Mouse (Mus musculus) MEL (cell line): Measurements from ENCODE around the gene Hecw2. TPM values are rescaled to one million over a fixed set of nuclear protein-coding genes. Genes with fewer than 3 reads are reported as not detected.

Experiments used
- DNase-seq: peaks from one replicate; pipeline ENCODE4 v3.0.0; 2011; ENCODE audit warnings: low read depth, low spot score
- H3K27ac ChIP-seq: 2 replicates; pipeline ENCODE4 v1.5.1; 2012; ENCODE audit warnings: low read depth, mild to moderate bottlenecking, control low read depth, low read length, moderate library complexity; ENCODE audit not compliant: control insufficient read depth
- H3K27me3 ChIP-seq, 2 experiments: fragments of 150-350 bp in 1 of 2; sonication (generic) in 1 of 2; 2 replicates each; pipeline ENCODE4 v1.6.1; 2012; ENCODE audit warnings: low read length in 2 of 2, mild to moderate bottlenecking in 2 of 2, improper control_type of control experiment in 1 of 2, moderate library complexity in 1 of 2; ENCODE audit not compliant: insufficient read depth in 2 of 2, control insufficient read depth in 1 of 2
- H3K36me3 ChIP-seq, 2 experiments: 2 replicates each; pipeline ENCODE4 v1.6.1; 2012 to 2014; ENCODE audit warnings: low read length in 2 of 2, improper control_type of control experiment in 1 of 2, inconsistent platforms in 1 of 2, mild to moderate bottlenecking in 1 of 2; ENCODE audit not compliant: insufficient read depth in 2 of 2, control insufficient read depth in 1 of 2
- H3K4me1 ChIP-seq, 2 experiments: fragments of 150-350 bp in 1 of 2; sonication (generic) in 1 of 2; 2 replicates each; pipeline ENCODE4 v1.6.1; 2012; ENCODE audit warnings: low read length in 2 of 2, improper control_type of control experiment in 1 of 2, mild to moderate bottlenecking in 1 of 2; ENCODE audit not compliant: insufficient read depth in 2 of 2, control insufficient read depth in 1 of 2
- H3K4me3 ChIP-seq, 2 experiments: fragments of 150-350 bp in 1 of 2; sonication (generic) in 1 of 2; 2 replicates each; pipeline ENCODE4 v1.5.1; 2012; ENCODE audit warnings: low read depth in 2 of 2, low read length in 2 of 2, mild to moderate bottlenecking in 2 of 2, moderate library complexity in 2 of 2, control low read depth in 1 of 2, improper control_type of control experiment in 1 of 2; ENCODE audit not compliant: control insufficient read depth in 1 of 2, insufficient read depth in 1 of 2
- H3K79me2 ChIP-seq: 2 replicates; pipeline ENCODE4 v1.6.1; 2012; ENCODE audit warnings: mild to moderate bottlenecking, low read length, moderate library complexity; ENCODE audit not compliant: control insufficient read depth, poor library complexity, insufficient read depth
- H3K9ac ChIP-seq: 2 replicates; pipeline ENCODE4 v1.6.1; 2012; ENCODE audit warnings: low read depth, mild to moderate bottlenecking, control low read depth, low read length, moderate library complexity; ENCODE audit not compliant: control insufficient read depth, poor library complexity, severe bottlenecking
- H3K9me3 ChIP-seq: fragments of 150-350 bp; sonication (generic); replicated peaks from 2 replicates; pipeline ENCODE4 v1.6.1; 2012; ENCODE audit warnings: mild to moderate bottlenecking, low read length, improper control_type of control experiment, moderate library complexity; ENCODE audit not compliant: insufficient read depth
- CHD2 ChIP-seq: IDR thresholded peaks from 2 replicates; pipeline ENCODE4 v1.6.1; 2011; ENCODE audit warnings: low read length, improper control_type of control experiment
- CTCF ChIP-seq, 3 experiments: IDR thresholded peaks in 2 of 3; conservative IDR thresholded peaks in 1 of 3; 2 replicates each; pipeline ENCODE4 v1.5.1; 2011 to 2012; ENCODE audit warnings: low read length in 3 of 3, low read depth in 2 of 3, mild to moderate bottlenecking in 2 of 3, improper control_type of control experiment in 1 of 3, inconsistent platforms in 1 of 3, mixed read lengths in 1 of 3, moderate library complexity in 1 of 3; ENCODE audit not compliant: control insufficient read depth in 1 of 3, insufficient read depth in 1 of 3, poor library complexity in 1 of 3, severe bottlenecking in 1 of 3
- E2F4 ChIP-seq: IDR thresholded peaks from 2 replicates; pipeline ENCODE4 v1.6.1; 2011; ENCODE audit warnings: low read depth, low read length, improper control_type of control experiment, borderline replicate concordance
- ETS1 ChIP-seq: IDR thresholded peaks from 2 replicates; pipeline ENCODE4 v1.6.1; 2012; ENCODE audit warnings: low read depth, mild to moderate bottlenecking, inconsistent platforms, low read length, improper control_type of control experiment, moderate library complexity
- HCFC1 ChIP-seq: IDR thresholded peaks from 2 replicates; pipeline ENCODE4 v1.6.1; 2012; ENCODE audit warnings: low read depth, mild to moderate bottlenecking, inconsistent platforms, low read length, improper control_type of control experiment, moderate library complexity
- KAT2A ChIP-seq: conservative IDR thresholded peaks from 2 replicates; pipeline ENCODE4 v1.6.1; 2012; ENCODE audit warnings: low read depth, low read length, improper control_type of control experiment, inconsistent platforms
- MAX ChIP-seq: IDR thresholded peaks from 2 replicates; pipeline ENCODE4 v1.6.1; 2011; ENCODE audit warnings: low read length, improper control_type of control experiment
- MAZ ChIP-seq: IDR thresholded peaks from 2 replicates; pipeline ENCODE4 v1.6.1; 2012; ENCODE audit warnings: low read depth, mild to moderate bottlenecking, inconsistent platforms, low read length, improper control_type of control experiment
- MEF2A ChIP-seq: IDR thresholded peaks from 2 replicates; pipeline ENCODE4 v1.6.1; 2014; ENCODE audit warnings: low read depth, mild to moderate bottlenecking, inconsistent platforms, low read length, improper control_type of control experiment; ENCODE audit not compliant: poor library complexity, insufficient replicate concordance, severe bottlenecking; ENCODE audit errors: extremely low read depth
- MYC ChIP-seq: IDR thresholded peaks from 2 replicates; pipeline ENCODE4 v1.6.1; 2011; ENCODE audit warnings: low read depth, mild to moderate bottlenecking, low read length, improper control_type of control experiment, moderate library complexity
- NELFE ChIP-seq: IDR thresholded peaks from 2 replicates; pipeline ENCODE4 v1.6.1; 2011; ENCODE audit warnings: low read depth, low read length, improper control_type of control experiment
- NRF1 ChIP-seq: IDR thresholded peaks from 2 replicates; pipeline ENCODE4 v1.6.1; 2014; ENCODE audit warnings: low read depth, mild to moderate bottlenecking, inconsistent platforms, low read length, improper control_type of control experiment, moderate library complexity; ENCODE audit not compliant: poor library complexity, insufficient read depth, severe bottlenecking
- POLR2A ChIP-seq, 2 experiments: IDR thresholded peaks; 2 replicates each; pipeline ENCODE4 v1.6.1; 2011 to 2012; ENCODE audit warnings: low read length in 2 of 2, mild to moderate bottlenecking in 2 of 2, control low read depth in 1 of 2, improper control_type of control experiment in 1 of 2, low read depth in 1 of 2, moderate library complexity in 1 of 2; ENCODE audit not compliant: control insufficient read depth in 1 of 2, insufficient read depth in 1 of 2, poor library complexity in 1 of 2
- SIN3A ChIP-seq: IDR thresholded peaks from 2 replicates; pipeline ENCODE4 v1.6.1; 2012; ENCODE audit warnings: low read length, improper control_type of control experiment, inconsistent platforms
- SMC3 ChIP-seq: IDR thresholded peaks from 2 replicates; pipeline ENCODE4 v1.6.1; 2011; ENCODE audit warnings: low read depth, low read length, improper control_type of control experiment
- TAL1 ChIP-seq: IDR thresholded peaks from 2 replicates; pipeline ENCODE4 v1.6.1; 2012; ENCODE audit warnings: mild to moderate bottlenecking, inconsistent platforms, low read length, moderate library complexity, mixed read lengths
- TBP ChIP-seq: IDR thresholded peaks from 2 replicates; pipeline ENCODE4 v1.8.0; 2011; ENCODE audit warnings: low read depth, low read length, improper control_type of control experiment
- UBTF ChIP-seq: IDR thresholded peaks from 2 replicates; pipeline ENCODE4 v1.6.1; 2012; ENCODE audit warnings: low read depth, mild to moderate bottlenecking, inconsistent platforms, low read length, improper control_type of control experiment, moderate library complexity, borderline replicate concordance; ENCODE audit not compliant: insufficient read depth
- USF1 ChIP-seq: IDR thresholded peaks from 2 replicates; pipeline ENCODE4 v1.6.1; 2014; ENCODE audit warnings: low read depth, mild to moderate bottlenecking, inconsistent platforms, low read length, improper control_type of control experiment, moderate library complexity
- ZC3H11A ChIP-seq: IDR thresholded peaks from 2 replicates; pipeline ENCODE4 v1.6.1; 2012; ENCODE audit warnings: low read depth, mild to moderate bottlenecking, inconsistent platforms, low read length, improper control_type of control experiment
- ZNF384 ChIP-seq: IDR thresholded peaks from 2 replicates; pipeline ENCODE4 v1.6.1; 2012; ENCODE audit warnings: low read depth, mild to moderate bottlenecking, inconsistent platforms, low read length, improper control_type of control experiment
- polyA plus RNA-seq, 2 experiments: library from polyadenylated mRNA; stranded (reverse) in 1 of 2; unstranded in 1 of 2; fragments of >175 nt in 1 of 2; fragments of >200 nt in 1 of 2; gene quantifications; 2 replicates each; pipeline versions ENCODE4 v1.2.1 to v1.2.4; 2012; ENCODE audit warnings: low replicate concordance in 2 of 2, low read depth in 1 of 2; ENCODE audit not compliant: insufficient read length in 2 of 2, insufficient read depth in 1 of 2, missing spikeins in 1 of 2
- total RNA-seq: library from RNA; depleted of rRNA; stranded (reverse); fragments of 300-350 nt; gene quantifications from 2 replicates; pipeline ENCODE4 v1.2.3, GENCODE M21; 2012

Hecw2 gene
- total and polyA plus RNA-seq, 3 experiments, result not detected

GRCm38 (mm10) chr1:53941528-53941927 lies 253.4 kb downstream of the Hecw2 start:
- H3K9me3 ChIP-seq, result no peaks in the 10 kb centered on the region
- H3K27me3 ChIP-seq, result peaks cover 0 to 5% of the 10 kb centered on the region in 2 experiments; a peak in 2 of 4 replicates
- H3K4me1 ChIP-seq, result no peaks in the 10 kb centered on the region
- no peak overlapping the region for H3K9ac ChIP-seq
- no peaks in the 10 kb centered on the region for H3K36me3 ChIP-seq
- H3K27ac ChIP-seq, result no peak overlapping the region
- no peak for DNase-seq
- no peak for TF ChIP-seq ZNF384
- no peak for TF ChIP-seq HCFC1
- TF ChIP-seq POLR2A (IDR thresholded peaks at IDR 0.05; ENCODE audit: control insufficient read depth in 1 of 2, insufficient read depth in 1 of 2, low read depth in 1 of 2, low read length in 2 of 2, poor library complexity in 1 of 2), result no peak
- TF ChIP-seq USF1, result no peak
- TF ChIP-seq CTCF (IDR thresholded peaks at IDR 0.05 in 2 of 3, conservative IDR thresholded peaks at IDR 0.05 in 1 of 3; ENCODE audit: control insufficient read depth in 1 of 3, insufficient read depth in 1 of 3, low read depth in 2 of 3, low read length in 3 of 3, poor library complexity in 1 of 3, severe bottlenecking in 1 of 3), result no peak
- TF ChIP-seq, all 39 proteins: peak for 0
- no peak overlapping the region for H3K4me3 ChIP-seq
- H3K79me2 ChIP-seq, result no peaks in the 10 kb centered on the region

GRCm38 (mm10) chr1:53940268-53941017 lies 254.5 kb downstream of the Hecw2 start:
- TF ChIP-seq MAX (no peak), CHD2 (no peak), ZC3H11A (no peak)
- no peak overlapping the region for H3K4me3 ChIP-seq

GRCm38 (mm10) chr1:53939291-53939690 lies 255.7 kb downstream of the Hecw2 start:
- Histone ChIP-seq H3K79me2 (no peaks in the 10 kb centered on the region), H3K9ac (no peak overlapping the region), H3K27ac (no peak overlapping the region), H3K4me3 (no peak overlapping the region), H3K4me1 (no peaks in the 10 kb centered on the region), H3K9me3 (no peaks in the 10 kb centered on the region), H3K36me3 (no peaks in the 10 kb centered on the region), H3K27me3 (peaks cover 0 to 5% of the 10 kb centered on the region in 2 experiments; a peak in 2 of 4 replicates)
- TF ChIP-seq TBP (no peak), ZNF384 (no peak), E2F4 (no peak), MAZ (no peak), ETS1 (no peak), NRF1 (no peak), NELFE (no peak), MYC (no peak), CTCF (IDR thresholded peaks at IDR 0.05 in 2 of 3, conservative IDR thresholded peaks at IDR 0.05 in 1 of 3; ENCODE audit: control insufficient read depth in 1 of 3, insufficient read depth in 1 of 3, low read depth in 2 of 3, low read length in 3 of 3, poor library complexity in 1 of 3, severe bottlenecking in 1 of 3) (no peak), MAX (no peak), ZC3H11A (no peak), MEF2A (no peak), POLR2A (IDR thresholded peaks at IDR 0.05; ENCODE audit: control insufficient read depth in 1 of 2, insufficient read depth in 1 of 2, low read depth in 1 of 2, low read length in 2 of 2, poor library complexity in 1 of 2) (no peak), UBTF (no peak), SMC3 (no peak), SIN3A (no peak), TAL1 (no peak), KAT2A (no peak)
- DNase-seq, result no peak

More at GRCm38 (mm10) chr1:53940268-53941017, 254.5 kb downstream of the Hecw2 start:
- H3K9me3 ChIP-seq, result no peaks in the 10 kb centered on the region
- no peaks in the 10 kb centered on the region for H3K4me1 ChIP-seq
- H3K27ac ChIP-seq, result no peak overlapping the region
- no peak for DNase-seq
- H3K9ac ChIP-seq, result no peak overlapping the region
- peaks cover 0 to 5% of the 10 kb centered on the region in 2 experiments; a peak in 2 of 4 replicates for H3K27me3 ChIP-seq
- H3K79me2 ChIP-seq, result no peaks in the 10 kb centered on the region
- H3K36me3 ChIP-seq, result no peaks in the 10 kb centered on the region
